Mouse (Mus musculus) spleen, postnatal 36 days (tissue): ENCODE results near the gene Man2b1.
A peak's percentile ranks its signal among the peaks of the same experiment; 100 is the strongest.
"Not testable (repeated sequence)": the region's sequence is repeated elsewhere in the genome, so short reads cannot be mapped to it uniquely, and the experiment has no call there.

Experiments used
- DNase-seq, 2 experiments: peaks; one replicate each; pipeline ENCODE4 v3.0.0; 2022; ENCODE audit warnings: low spot score in 2 of 2, mixed read lengths in 1 of 2

The Man2b1 gene

GRCm38 (mm10) chr8:85073041-85073612 lies 9.9 kb upstream of the Man2b1 start:
- DNase-seq = no peak

DNA sequence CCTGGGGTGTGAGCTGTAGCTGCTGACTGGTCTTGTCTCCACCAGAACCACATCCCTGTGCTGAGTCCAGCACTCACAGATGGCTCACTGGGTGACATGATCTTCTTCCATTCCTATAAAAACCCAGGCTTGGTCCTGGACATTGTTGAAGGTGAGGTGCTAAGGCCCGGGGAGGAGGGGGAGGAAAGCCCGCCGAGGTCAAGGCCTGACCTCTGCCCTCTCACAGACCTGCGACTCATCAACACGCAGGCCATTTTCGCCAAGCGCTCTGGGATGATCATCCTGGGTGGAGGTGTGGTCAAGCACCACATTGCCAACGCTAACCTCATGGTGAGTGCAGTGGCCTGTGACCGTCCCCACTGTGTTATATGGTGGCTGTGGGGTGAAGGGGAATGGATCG lies 8.9 kb upstream of the Man2b1 start:
- DNase-seq = no peak

DNA sequence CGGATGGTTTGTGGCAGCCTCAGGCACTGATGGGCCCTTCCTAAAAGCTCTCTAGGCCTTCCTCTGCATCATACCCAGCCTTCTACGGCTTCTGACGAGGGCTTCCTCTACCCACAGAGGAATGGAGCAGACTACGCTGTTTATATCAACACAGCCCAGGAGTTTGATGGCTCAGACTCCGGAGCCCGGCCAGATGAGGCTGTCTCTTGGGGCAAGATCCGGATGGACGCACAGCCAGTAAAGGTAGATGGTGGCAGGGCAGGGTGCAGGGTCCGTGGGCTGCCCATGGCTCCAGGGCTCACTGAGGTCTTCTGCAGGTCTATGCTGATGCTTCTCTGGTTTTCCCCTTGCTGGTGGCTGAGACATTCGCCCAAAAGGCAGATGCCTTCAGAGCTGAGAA lies 8.5 kb upstream of the Man2b1 start:
- DNase-seq = no peak

DNA sequence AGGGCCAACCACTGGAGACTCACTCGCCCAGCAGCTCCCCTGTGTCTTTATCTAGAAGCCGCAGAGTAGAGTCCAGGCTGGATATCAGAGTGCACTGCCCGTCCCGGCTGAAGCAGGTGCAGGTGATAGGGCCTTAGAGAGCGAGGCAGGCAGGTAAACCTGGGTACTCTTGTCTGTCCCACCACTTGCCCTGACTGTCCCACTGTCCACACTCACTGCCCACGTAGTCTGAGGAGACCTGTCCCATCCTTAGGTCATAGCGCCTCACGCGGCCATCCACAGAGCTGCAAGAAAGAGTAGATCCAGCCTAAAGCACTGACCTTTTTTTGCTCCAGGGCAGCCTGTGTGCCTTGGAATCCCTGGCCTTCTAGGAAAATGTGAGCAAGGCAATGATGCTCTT lies 7.1 kb upstream of the Man2b1 start:
- peak; percentile 31 to 42 for DNase-seq

DNA sequence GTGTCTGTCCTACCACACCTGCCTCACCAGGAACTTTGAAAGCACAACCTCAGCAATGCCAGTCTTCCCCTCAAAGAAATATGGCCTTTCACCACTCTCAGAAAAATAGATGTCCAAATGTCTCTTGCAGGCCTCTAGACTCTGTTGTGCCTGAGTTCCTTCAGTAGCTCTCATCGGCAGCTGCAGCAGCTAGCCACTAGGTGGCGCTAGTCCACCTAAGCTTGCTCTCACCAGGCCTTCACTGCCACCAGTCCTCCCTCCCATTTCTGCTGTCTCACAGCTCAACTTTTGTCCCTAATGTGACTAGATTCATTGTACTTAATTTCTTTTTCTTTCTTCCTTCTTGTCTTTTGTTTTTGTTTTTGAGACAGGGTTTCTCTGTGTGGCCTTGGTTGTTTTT lies 6.1 kb upstream of the Man2b1 start:
- peak; percentile 78 to 81 for DNase-seq

DNA sequence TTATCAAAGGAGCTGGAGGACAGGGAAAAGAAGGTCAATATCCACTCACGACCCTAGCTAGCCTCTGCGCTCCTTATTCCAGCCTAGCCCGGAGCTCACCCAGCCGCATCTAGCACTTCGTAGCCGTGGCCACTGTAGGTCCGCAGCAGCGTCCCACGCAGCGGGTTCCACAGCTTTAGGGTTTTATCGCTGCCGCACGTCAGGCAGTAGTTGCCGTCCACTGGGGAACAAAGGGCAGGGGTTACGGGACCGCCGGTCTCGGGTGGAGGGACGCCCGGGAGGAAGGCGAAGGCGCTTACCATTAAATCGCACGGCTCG lies 2.9 kb upstream of the Man2b1 start:
- no peak for DNase-seq

DNA sequence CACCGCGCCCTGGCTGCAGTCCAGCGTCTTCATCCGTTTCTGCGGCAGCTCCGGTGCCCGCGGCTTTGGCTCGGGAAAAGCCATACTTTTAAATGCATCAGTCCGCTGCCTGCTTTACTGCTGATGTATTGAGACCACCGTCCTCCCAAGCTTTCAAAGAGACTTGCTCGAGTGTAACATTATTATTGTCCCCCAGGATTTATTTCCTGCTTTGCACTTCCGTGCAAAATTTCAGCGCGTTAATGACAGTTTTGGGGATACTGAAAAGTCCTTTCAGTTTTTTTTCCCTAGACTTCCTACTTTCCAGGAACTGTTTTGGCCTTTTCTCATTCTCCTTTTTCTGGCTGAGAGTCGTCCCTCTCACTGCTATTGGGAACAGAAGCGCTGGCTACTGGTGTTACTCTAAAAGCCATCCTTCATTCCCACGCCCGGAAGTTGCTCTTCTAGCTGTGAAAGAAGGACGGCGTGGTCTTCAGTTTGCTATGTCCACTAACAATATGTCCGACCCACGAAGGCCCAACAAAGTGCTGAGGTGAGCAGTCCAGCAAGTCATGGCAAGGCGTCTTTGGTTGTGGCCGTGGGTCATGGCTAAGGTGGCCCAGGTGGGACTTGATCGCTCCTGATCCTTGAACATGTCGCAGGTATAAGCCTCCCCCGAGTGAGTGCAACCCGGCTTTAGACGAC lies 2.4 kb upstream of the Man2b1 start, which contains the start of gene Wdr83os:
Wdr83os (plus strand) TSS at position 209 of the 684 bp plus-strand sequence.
- DNase-seq = peak; percentile 50 to 57

GRCm38 (mm10) chr8:85081216-85081555 lies 1.9 kb upstream of the Man2b1 start, which contains the start of gene Wdr83:
Gene Wdr83 (minus strand): TSS chr8:85081306.
- peak; percentile 84 to 85 for DNase-seq

DNA sequence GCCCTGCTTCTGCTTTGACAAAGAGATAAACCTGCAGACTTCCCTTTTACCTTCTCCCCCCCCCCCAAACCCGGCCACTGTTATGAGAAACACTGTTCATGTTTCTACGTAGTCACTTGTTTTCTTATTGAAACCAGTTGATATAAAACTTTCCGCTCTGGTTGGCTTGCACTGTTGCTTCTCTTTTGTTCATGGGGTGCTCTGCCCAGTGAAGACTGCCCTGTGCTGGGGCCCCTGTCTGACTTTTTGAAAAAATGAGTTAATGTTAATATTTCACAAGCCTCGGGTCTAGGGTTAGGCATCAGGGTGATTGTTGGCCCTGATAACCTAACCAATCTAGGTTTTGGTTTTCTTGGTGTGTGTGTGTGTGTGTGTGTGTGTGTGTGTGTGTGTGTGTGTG lies 901 bp upstream of the Man2b1 start:
- not testable (repeated sequence) for DNase-seq

DNA sequence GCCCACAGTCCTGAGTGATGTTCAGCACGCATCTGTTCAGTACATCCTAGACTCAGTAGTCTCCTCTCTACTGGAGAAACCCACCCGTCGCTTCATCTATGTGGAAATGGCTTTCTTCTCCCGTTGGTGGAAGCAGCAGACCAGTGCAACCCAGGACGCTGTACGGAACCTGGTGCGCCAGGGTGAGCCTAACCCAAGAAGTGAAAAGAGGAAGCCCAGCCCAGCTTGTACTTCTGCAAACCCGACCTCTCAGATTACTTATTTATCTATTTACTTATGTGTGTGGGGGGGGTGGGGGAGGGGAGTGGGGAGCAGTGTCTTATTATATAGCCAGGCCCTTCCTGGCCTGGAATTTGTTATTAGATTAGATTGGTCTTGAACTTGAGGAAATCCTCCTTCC lies 1.6 kb downstream of the Man2b1 start:
- DNase-seq = peak; percentile 58 to 67

DNA sequence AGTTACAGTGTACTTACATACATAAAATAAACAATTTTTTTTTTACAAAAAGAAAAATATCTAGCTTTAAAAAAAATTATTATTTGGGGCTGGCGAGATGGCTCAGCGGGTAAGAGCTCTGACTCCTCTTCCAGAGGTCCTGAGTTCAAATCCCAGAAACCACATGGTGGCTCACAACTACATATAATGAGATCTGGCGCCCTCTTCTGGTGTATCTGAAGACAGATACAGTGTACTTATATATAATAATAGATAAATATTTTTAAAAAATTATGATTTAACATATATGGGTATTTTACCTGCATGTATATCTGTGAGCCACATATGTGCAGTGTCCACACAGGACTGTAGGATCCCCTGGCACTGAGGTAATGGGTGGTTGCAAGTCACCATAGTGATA lies 3.2 kb downstream of the Man2b1 start:
- no peak for DNase-seq

GRCm38 (mm10) chr8:85088771-85089170 lies 5.7 kb downstream of the Man2b1 start:
- DNase-seq = no peak

DNA sequence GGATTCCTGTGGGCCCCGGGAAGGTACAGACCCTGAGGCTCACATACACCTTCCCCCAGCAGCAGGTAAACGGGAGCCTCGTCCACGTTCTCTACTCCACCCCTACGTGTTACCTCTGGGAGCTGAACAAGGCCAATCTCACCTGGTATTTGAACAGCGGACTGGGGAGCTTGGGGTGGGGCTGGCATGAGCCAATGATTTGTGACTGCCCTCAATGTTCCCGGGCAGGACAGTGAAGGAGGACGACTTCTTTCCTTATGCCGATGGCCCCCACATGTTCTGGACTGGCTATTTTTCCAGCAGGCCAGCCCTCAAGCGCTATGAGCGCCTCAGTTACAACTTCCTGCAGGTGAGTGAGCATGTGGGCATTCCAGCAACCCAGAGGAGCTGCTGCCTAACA lies 7.8 kb downstream of the Man2b1 start:
- no peak for DNase-seq

DNA sequence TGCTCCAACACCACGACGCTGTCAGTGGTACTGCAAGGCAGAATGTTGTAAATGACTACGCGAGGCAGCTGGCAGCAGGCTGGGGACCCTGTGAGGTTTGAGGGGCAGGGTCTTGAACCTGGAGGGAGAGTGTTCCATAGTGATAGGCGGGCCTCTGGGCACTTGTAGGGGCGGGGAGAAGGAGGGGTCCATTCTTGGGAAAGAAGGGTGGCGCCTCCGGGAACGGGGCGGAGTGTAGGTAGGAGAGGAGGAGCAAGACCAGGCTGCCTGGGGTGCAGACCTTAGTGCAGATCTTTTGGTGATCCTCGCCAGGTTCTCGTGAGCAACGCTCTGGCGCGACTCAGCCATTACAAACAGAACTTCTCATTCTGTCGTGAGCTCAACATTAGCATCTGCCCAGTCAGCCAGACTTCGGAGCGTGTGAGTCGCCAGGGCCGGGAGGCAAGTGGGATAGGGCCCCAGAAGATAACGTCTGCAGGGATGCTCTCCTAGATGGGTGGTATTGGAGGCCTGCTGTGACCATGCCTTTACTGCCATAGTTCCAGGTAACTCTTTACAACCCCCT lies 8.5 kb downstream of the Man2b1 start:
- no peak for DNase-seq

GRCm38 (mm10) chr8:85095051-85095450 lies 12.0 kb downstream of the Man2b1 start:
- no peak for DNase-seq

DNA sequence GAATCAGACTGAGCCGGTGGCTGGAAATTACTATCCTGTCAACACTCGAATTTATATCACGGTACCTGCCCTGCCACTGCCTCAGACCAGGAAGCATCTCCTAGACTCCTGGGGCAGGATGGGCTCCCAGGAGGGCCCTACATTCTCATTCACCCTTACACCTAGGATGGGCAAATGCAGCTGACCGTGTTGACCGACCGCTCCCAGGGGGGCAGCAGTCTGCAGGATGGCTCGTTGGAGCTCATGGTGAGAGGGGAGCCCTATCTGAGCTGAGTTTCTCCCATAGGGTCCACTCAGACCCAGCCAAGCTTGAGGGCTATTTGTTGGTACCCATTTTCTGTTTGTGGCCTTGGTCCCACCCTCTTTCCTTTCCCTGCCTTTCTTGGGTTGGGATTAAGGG lies 12.5 kb downstream of the Man2b1 start:
- no peak for DNase-seq

DNA sequence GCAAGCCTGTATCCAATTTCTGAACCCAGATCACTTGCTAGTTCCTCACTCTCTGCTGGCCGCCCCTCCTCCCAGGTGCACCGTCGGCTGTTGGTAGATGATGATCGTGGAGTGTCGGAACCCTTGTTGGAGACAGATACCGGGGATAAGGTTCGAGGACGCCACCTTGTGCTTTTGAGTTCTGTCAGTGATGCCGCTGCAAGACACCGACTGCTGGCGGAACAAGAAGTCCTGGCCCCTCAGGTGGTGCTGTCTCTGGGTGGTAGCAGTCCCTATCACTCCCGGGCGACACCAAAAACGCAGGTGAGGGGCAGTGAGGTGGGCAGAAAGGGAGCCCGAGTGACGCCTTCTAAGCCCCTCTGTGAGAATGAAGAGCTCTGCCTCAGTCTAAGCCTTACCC lies 13.1 kb downstream of the Man2b1 start:
- no peak for DNase-seq

GRCm38 (mm10) chr8:85096850-85097249 lies 13.8 kb downstream of the Man2b1 start:
- no peak for DNase-seq

- no peak for DNase-seq
Measured at GRCm38 (mm10) chr8:85100076-85100665, 17.1 kb downstream of the Man2b1 start.

DNA sequence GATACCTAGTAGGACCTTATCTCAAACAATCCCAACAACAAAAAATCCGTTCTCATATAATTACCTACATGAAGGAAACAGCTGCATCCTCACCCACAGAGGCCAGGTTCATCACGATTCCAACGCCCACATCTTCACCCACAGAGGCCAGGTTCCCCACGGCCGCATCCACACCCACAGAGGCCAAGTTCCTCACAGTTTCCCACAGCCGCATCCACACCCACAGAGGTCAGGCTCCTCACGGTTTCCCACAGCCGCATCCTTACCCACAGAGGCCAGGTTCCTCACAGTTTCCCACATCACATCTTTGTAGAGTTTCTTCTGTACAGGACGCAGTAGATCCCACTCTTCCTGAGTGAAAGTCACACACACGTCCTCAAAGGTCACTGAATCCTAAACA lies 30.2 kb downstream of the Man2b1 start:
- DNase-seq = no peak

DNA sequence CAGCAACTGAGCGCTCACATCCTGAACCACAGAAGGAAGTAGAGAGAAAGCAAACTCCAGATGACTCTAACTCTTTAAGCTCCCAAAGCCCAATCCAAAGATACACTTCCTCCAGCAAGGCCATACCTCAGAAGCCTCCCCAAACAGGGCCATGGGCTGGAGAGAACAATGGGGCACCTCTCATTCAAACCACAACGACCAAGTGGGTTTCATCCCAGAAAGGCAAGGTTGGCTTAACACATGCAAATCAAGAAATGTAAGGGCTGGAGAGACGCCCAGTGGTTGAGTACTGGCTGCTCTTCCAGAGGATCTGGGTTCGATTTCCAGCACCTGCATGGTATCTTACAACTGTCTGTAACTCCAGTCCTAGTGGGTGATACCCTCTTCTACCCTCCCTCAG lies 32.4 kb downstream of the Man2b1 start:
- no peak for DNase-seq

DNA sequence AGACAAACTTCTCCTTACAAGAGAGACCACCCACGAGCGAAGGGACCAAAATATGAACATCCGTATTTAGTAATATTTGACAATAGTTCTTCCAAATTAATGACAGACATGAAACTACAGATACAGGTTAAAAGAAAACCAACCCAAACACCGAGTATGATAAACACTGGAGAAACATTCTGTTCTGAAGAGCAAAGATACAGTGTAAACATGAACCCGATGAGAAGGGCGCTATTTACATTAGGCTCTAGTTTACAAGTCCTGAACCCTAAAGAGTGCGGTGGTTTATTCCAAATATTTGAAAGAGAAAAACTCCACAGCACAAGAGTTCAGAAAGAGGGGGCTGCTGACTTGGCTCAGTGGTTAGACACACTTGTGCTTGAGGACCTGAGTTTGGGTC lies 33.9 kb downstream of the Man2b1 start:
- no peak for DNase-seq
